Mouse (Mus musculus): ENCODE measurements around the gene Ccl24.

Ccl24 gene

GRCm38 (mm10) chr5:135544865-135545797 lies 27.7 kb downstream of the Ccl24 start, which contains the start of gene Hip1:
Gene Hip1, minus strand, starts transcription at chr5:135545120.
- DNase-seq (ENCODE audit: low read depth, low spot score) = peak; percentile 93

DNA sequence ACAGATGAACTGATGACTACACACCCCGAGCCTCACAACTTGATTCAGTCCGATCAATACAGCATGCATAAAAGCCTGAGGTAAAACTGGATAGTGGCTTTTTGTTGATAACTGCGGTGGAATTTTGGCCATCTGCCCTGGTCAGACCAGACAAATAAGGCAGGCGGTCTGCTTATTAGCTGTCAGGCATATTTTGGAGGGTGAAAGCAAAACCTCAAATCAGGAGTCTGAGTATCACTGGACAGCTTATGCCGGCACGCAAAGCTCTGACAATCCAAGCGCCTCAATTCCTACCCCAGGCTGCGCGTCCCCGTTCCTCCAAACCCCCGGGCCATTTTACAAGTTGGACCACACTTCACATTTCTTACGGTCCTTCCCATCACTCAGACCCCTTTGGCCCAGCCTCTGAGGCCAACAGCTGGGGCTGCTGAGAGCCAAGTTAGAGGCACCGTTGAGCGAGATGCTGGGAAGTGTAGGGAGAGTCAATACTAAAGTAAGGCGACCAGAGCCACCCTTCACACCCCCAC lies 28.8 kb downstream of the Ccl24 start:
- DNase-seq (ENCODE audit: low read depth, low spot score) = no peak

DNA sequence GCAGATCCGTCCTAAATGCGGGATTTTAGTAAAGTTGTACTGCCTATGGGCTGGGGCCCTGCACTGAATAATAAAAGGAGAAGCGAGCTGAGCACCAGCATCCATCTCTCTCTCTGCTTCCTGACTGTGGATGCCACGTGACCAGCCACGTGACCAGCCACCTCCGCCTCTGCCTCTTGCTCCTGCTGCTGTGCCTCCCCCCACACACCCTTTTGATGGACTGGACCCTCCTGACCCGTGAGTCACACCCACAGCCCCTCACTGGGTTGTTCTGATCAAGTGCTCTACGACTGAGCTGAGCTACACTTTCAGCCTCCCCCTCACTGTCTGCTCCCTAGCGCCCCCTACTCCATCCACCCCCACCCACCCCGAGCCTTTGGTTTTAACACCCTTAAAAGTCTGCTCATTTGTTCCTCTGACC lies 35.0 kb downstream of the Ccl24 start:
- no peak for DNase-seq (ENCODE audit: low read depth, low spot score)

- DNase-seq (ENCODE audit: low read depth, low spot score) = no peak
These were observed 35.5 kb downstream of the Ccl24 start for GRCm38 (mm10) chr5:135537326-135537725.

GRCm38 (mm10) chr5:135535867-135536266 lies 37.0 kb downstream of the Ccl24 start:
- no peak for DNase-seq (ENCODE audit: low read depth, low spot score)

- no peak for DNase-seq (ENCODE audit: low read depth, low spot score)
These were observed 39.4 kb downstream of the Ccl24 start for GRCm38 (mm10) chr5:135533431-135533830.

DNA sequence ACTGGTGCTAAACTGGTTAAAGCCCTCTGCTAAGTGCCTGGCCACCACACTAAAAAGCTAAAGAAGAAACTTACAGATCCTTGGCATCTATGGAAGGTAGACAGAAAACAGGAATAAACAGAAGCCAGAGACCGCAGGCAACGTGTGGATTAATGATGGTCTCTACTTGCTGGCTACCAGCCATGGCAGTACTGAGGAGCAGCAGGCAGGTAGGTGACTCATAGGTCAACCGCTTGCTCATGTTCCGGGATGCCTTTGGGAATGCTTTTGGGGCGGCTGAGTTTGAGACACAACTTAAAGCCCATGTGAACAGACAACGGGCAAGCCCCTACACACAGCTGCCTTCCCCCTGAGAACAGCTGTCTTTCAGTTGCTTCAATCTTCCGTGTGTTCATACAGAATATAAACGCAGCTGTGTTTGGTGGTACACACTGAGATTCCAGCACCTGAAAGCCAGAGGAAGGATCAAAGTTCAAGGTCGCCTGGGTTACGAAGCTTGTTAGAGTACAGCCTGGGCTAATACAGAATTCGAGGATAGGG lies 41.5 kb downstream of the Ccl24 start:
- no peak for DNase-seq (ENCODE audit: low read depth, low spot score)

- DNase-seq (ENCODE audit: low read depth, low spot score) = no peak
These were observed 42.9 kb downstream of the Ccl24 start for GRCm38 (mm10) chr5:135529964-135530363.

DNA sequence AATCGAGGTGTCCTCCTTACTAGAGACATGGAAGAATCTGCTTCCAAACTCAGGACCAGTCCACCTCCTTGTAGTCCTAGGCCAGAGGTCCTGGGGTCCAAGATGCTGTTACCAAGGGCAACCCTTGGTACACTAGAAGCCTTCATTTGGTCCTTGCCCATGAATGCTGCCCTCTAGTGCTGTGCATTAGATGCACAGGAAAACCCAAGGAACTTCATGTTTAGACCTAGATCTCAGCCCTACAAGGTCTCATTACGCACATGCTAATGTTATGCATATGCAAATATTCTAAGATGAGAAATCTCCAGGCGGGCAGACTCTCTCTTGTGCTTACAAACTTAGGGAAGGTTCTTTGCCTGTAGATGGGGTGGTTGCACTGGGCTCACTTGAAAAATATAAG lies 43.5 kb downstream of the Ccl24 start:
- DNase-seq (ENCODE audit: low read depth, low spot score) = no peak

- DNase-seq (ENCODE audit: low read depth, low spot score) = no peak
These were observed 44.9 kb downstream of the Ccl24 start for GRCm38 (mm10) chr5:135527986-135528385.

GRCm38 (mm10) chr5:135524660-135525560 lies 47.9 kb downstream of the Ccl24 start:
- DNase-seq (ENCODE audit: low read depth, low spot score) = no peak

DNA sequence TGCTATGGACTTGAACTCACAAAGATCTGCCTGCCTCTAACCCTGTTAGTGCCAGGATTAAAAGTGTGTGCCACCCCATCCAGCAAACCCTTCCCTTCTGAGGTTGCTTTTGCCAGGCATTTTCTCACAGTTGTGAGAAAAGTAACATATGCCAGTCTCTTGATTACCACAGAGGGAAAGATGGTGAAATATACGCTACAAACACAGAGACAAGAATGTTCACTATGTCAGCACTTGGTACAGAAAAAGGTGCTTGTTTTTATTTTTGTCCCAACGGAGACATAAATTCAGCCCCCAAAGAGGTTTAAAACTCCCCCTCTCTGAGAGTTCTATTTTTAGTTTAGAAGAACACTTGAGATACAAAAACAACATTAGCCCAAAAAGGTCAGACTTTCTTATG lies 48.8 kb downstream of the Ccl24 start:
- DNase-seq (ENCODE audit: low read depth, low spot score) = no peak

DNA sequence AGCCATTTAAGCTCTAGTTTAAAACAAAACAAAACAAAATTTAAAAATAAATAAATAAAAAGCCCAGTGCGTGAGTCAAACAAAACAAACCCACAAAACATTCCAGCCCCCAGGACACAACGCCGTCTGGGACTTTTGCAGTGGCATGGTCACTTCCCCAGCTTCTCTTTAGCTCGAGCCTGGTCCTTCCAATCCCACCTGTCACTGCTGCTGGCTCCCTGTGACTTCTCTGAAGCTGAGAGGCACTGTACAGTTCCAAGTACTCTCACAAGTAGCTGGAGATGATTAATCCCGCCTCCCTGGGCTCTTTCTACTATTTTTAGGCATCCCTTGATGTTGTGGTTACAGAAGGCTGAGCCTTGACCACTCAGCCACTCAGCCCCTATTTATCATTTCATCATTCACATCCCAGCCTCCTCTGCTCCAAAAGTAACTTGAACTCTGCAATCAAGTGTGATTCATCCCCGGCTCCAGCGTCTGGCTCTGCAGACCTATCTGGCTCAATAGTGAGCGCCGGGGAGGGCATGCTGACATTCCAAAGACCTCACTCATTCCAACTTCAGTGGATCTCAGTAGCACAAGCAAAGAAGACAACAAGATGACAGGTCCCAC lies 50.6 kb downstream of the Ccl24 start:
- DNase-seq (ENCODE audit: low read depth, low spot score) = no peak

Data from WW6 (cell line).